Mouse (Mus musculus) heart, adult 2 months (tissue): ENCODE data around the gene Adam11. TPM values are rescaled to one million over a fixed set of nuclear protein-coding genes. Genes with fewer than 3 reads are reported as not detected.

Experiments used
- DNase-seq, 2 experiments: peaks; one replicate each; pipeline ENCODE4 v3.0.0; 2021
- H3K27ac ChIP-seq: fragments of 200-600 bp; 2 replicates; pipeline ENCODE4 v1.8.1; 2022
- H3K27me3 ChIP-seq: fragments of 200-500 bp; 2 replicates; pipeline ENCODE4 v1.6.1; 2012; ENCODE audit warnings: mild to moderate bottlenecking, low read length, inconsistent platforms, mixed read lengths; ENCODE audit not compliant: control insufficient read depth, insufficient read depth
- H3K36me3 ChIP-seq: fragments of 200-500 bp; 2 replicates; pipeline ENCODE4 v1.6.1; 2012; ENCODE audit warnings: low read length, inconsistent platforms; ENCODE audit not compliant: control insufficient read depth, insufficient read depth
- H3K4me1 ChIP-seq: fragments of 200-500 bp; 2 replicates; pipeline ENCODE4 v1.6.1; 2011; ENCODE audit warnings: low read length; ENCODE audit not compliant: control insufficient read depth, insufficient read depth
- H3K4me3 ChIP-seq: fragments of 200-600 bp; 2 replicates; pipeline ENCODE4 v1.8.1; 2022
- H3K79me2 ChIP-seq: fragments of 200-500 bp; replicated peaks from 2 replicates; pipeline ENCODE4 v1.6.1; 2012; ENCODE audit warnings: mild to moderate bottlenecking, inconsistent platforms, low read length, moderate library complexity, mixed read lengths; ENCODE audit not compliant: control insufficient read depth, insufficient read depth
- H3K9ac ChIP-seq: fragments of 200-500 bp; 2 replicates; pipeline ENCODE4 v1.6.1; 2012; ENCODE audit warnings: low read depth, mild to moderate bottlenecking, control low read depth, inconsistent platforms, low read length, mixed read lengths
- CTCF ChIP-seq: fragments of 200-600 bp; IDR thresholded peaks from 2 replicates; pipeline ENCODE4 v1.8.1; 2022; ENCODE audit warnings: antibody characterized with exemption, mild to moderate bottlenecking, moderate library complexity
- EP300 ChIP-seq: fragments of 200-500 bp; IDR thresholded peaks from 2 replicates; pipeline ENCODE4 v1.6.1; 2011; ENCODE audit warnings: low read depth, low read length, control low read depth; ENCODE audit not compliant: insufficient read depth
- POLR2A ChIP-seq: fragments of 200-500 bp; IDR thresholded peaks from 2 replicates; pipeline ENCODE4 v1.6.1; 2011; ENCODE audit warnings: mild to moderate bottlenecking, low read depth, low read length, control low read depth; ENCODE audit not compliant: insufficient read depth
- WGBS: fragments of 180-500 bp; shearing (Covaris S2); methylation state at CpG from one replicate; pipeline ENCODE4 v1.1.7; 2018; 5-methylcytosine and 5-hydroxymethylcytosine counted together
- intact Hi-C: fragments of 180-260 bp; cut with DNase I; formaldehyde crosslinking; loops from one replicate; pipeline ENCODE4 v1.15.1; 2025
- polyA plus RNA-seq: library from polyadenylated mRNA; depleted of rRNA; stranded (reverse); fragments of >200 nt; gene quantifications from 2 replicates; pipeline ENCODE4 v1.2.3, GENCODE M21; 2012
- total RNA-seq, 2 experiments: library from RNA; stranded (reverse); gene quantifications; 2 replicates each; pipeline ENCODE4 v1.2.3; 2021

Gene Adam11
- total and polyA plus RNA-seq, 3 experiments: 3.4 to 12.5 (median 4.9) TPM

GRCm38 (mm10) chr11:102773713-102774611 lies 12.7 kb downstream of the Adam11 start:
- H3K9ac ChIP-seq: peak overlapping the region; percentile 58
- H3K79me2 ChIP-seq: no peaks in the 10 kb centered on the region
- peak overlapping the region; percentile 57 for H3K27ac ChIP-seq
- H3K27me3 ChIP-seq: no peaks in the 10 kb centered on the region
- H3K4me3 ChIP-seq: peak overlapping the region; percentile 70
- H3K4me1 ChIP-seq: 0 out of 2 replicates have a peak, but pooled peaks cover 1% of the 10 kb centered on the region
- under 1% methylated on average over 46 of the region's 46 CpGs for WGBS
- no peaks in the 10 kb centered on the region for H3K36me3 ChIP-seq
- intact Hi-C loops: loop anchor here (1.0 to 5.0 kb wide), 3 partner anchors 78 to 218 kb away; no protein-coding TSS in a partner anchor
- peak; percentile 84 to 93 for DNase-seq
- peak; percentile 92 for TF ChIP-seq EP300
- no peak for TF ChIP-seq CTCF

- intact Hi-C loops: loop anchor here (1.0 to 5.0 kb wide), 3 partner anchors 78 to 218 kb away; no protein-coding TSS in a partner anchor
- Histone ChIP-seq H3K27me3 (no peaks in the 10 kb centered on the region), H3K4me1 (peaks cover 5% of the 10 kb centered on the region), H3K4me3 (peak overlapping the region; percentile 70), H3K9ac (peak overlapping the region; percentile 58), H3K79me2 (no peaks in the 10 kb centered on the region), H3K36me3 (no peaks in the 10 kb centered on the region), H3K27ac (peak overlapping the region; percentile 57)
- TF ChIP-seq CTCF (peak; percentile 68), EP300 (peak; percentile 60), POLR2A (0 out of 2 replicates have a peak, but pooled peaks have one; percentile 34)
- DNase-seq: peak; percentile 84 to 88
- 1% methylated on average over 25 of the region's 25 CpGs for WGBS
Observed at GRCm38 (mm10) chr11:102774621-102775141, 13.4 kb downstream of the Adam11 start.

DNA sequence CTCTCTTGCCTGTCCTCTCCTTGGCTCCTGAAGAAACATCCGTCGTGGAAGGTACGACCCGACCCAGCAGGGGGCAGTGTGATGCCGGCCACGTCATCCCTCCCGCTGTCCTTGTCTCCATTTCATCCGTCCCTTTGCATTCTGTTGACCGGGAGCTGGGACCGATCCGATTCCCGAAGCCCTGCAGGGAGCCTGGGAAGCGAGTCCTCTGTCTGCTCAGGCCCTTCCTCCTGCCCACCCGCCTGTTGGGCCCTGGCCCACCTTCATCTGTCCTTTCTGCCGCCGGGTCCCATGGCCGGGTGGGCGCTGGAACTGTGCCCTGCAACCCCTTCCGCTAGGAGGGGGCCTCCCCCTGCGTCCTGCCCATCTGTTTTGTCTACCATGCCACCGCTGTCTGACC lies 16.4 kb downstream of the Adam11 start:
- intact Hi-C loops: loop anchor here (1.0 kb wide), 1 partner anchor 42 kb away; the partner anchor contains the start of gene Gjc1
- peak overlapping the region; percentile 91 for H3K27ac ChIP-seq

DNA sequence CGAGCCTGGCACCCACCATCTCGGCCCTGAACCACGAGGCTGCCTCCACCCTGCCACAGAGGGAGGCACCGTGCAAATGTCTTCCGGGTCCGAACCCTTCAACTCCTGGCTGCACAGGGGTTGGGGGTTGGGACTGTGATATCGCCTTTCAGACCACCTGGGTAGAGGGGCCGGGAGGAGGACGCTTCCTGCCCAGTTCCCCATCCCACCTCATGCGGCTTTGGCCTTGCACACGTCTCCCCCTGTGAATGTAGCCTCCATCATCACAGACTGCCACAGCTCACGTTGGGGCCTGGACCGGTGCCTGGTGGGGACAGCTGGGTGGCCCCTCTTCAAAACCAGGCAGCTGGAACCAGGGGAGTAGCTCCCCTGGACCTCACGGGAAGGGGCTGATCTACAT lies 16.9 kb downstream of the Adam11 start:
- Histone ChIP-seq H3K27ac (peak overlapping the region; percentile 91), H3K9ac (peak overlapping the region; percentile 73; the same call in 1 of the 2 replicates)
- DNase-seq: no peak

More for the DNA sequence above, 16.4 kb downstream of the Adam11 start:
- Histone ChIP-seq H3K36me3 (no peaks in the 10 kb centered on the region), H3K9ac (peak overlapping the region; percentile 73), H3K4me1 (peaks cover 9% of the 10 kb centered on the region), H3K79me2 (no peaks in the 10 kb centered on the region), H3K4me3 (peak overlapping the region; percentile 36), H3K27me3 (no peaks in the 10 kb centered on the region)
- WGBS: 9% methylated on average over 21 of the region's 21 CpGs
- DNase-seq: peak; percentile 86 to 91
- peak; percentile 94 for TF ChIP-seq EP300
- peak; percentile 98 for TF ChIP-seq CTCF
- TF ChIP-seq POLR2A: peak; percentile 50; the same call in 1 of the 2 replicates

GRCm38 (mm10) chr11:102778597-102778996 lies 17.4 kb downstream of the Adam11 start:
- Histone ChIP-seq H3K4me1 (peaks cover 12% of the 10 kb centered on the region), H3K27ac (peak overlapping the region; percentile 91), H3K27me3 (no peaks in the 10 kb centered on the region), H3K36me3 (no peaks in the 10 kb centered on the region), H3K9ac (no peak overlapping the region), H3K4me3 (no peak overlapping the region), H3K79me2 (no peaks in the 10 kb centered on the region)
- 61% methylated on average over 5 of the region's 5 CpGs for WGBS
- no peak for DNase-seq
- intact Hi-C loops: no loop called here
- TF ChIP-seq CTCF (no peak), EP300 (no peak), POLR2A (no peak)

More for the DNA sequence above, 16.9 kb downstream of the Adam11 start:
- no peaks in the 10 kb centered on the region for H3K36me3 ChIP-seq
- 68% methylated on average over 14 of the region's 14 CpGs for WGBS
- no peaks in the 10 kb centered on the region for H3K27me3 ChIP-seq
- no peak overlapping the region for H3K4me3 ChIP-seq
- H3K79me2 ChIP-seq: no peaks in the 10 kb centered on the region
- TF ChIP-seq CTCF: no peak
- TF ChIP-seq EP300: no peak
- no peak for TF ChIP-seq POLR2A
- peaks cover 11% of the 10 kb centered on the region for H3K4me1 ChIP-seq
- intact Hi-C loops: no loop called here
